Mouse (Mus musculus): ENCODE results near the gene Pitpnc1. TPM values are rescaled to one million over a fixed set of nuclear protein-coding genes. Genes with fewer than 3 reads are reported as not detected.

Gene Pitpnc1
- polyA plus RNA-seq, 1 experiment from 2014 or later, result 35.2 TPM

DNA sequence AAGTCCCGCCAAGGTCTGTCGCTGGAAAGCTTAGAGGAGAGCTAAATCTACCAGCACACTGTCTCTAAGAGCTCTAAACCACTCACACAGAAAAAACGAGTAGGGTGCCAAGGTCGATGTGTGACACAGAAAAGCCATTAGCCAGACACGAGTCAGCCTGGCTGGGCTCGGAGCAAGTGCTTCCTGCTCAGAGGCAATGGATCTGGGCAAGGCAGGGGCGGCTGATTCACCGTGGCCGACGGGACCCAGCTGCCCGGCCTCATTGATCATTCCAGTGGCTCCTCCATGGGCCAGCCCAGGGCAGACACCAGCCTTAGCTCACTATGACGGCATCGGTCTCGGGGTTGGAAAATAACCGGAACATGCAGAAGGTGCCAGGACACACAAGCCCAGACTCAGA, 129.2 kb downstream of the Pitpnc1 start:
- no peaks in the 10 kb centered on the region for H3K36me3 ChIP-seq
- H3K4me3 ChIP-seq, result no peak overlapping the region
- ATAC-seq (ENCODE audit: low FRiP score), result peak; percentile 73
- peak overlapping the region; percentile 30; the same call in 1 of the 2 replicates for H3K27ac ChIP-seq
- peaks cover 32% of the 10 kb centered on the region for H3K4me1 ChIP-seq (replicated peaks)
- H3K4me2 ChIP-seq, result 0 out of 2 replicates have a peak overlapping the region, but pooled peaks have one; percentile 6
- peak overlapping the region; percentile 43; the same call in 1 of the 2 replicates for H3K9ac ChIP-seq
- no peaks in the 10 kb centered on the region for H3K27me3 ChIP-seq
- H3K9me3 ChIP-seq, result no peaks in the 10 kb centered on the region
- WGBS, result 27% methylated on average over 15 of the region's 15 CpGs

DNA sequence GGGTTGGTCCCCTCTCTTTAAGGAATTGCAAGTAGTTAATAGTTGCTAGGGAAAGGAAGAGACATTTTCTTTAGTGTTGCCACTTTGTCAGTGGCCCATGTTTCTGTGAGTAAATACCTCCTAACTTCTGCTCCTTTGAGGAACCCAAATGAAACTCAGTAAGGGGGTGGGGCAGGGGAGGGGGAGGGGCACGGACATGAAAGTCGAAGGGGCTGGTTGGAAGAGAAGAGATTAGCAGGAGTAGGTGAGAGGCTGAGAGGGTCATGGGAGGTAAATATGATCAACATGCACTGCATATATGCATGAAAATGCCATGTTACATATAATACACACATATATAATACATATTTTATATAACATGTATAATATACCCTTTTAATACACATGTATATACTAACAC, 129.7 kb downstream of the Pitpnc1 start:
- WGBS, result 28% methylated on average over 2 of the region's 2 CpGs
- Histone ChIP-seq H3K9ac (no peak overlapping the region), H3K4me2 (no peak overlapping the region), H3K27me3 (no peaks in the 10 kb centered on the region), H3K9me3 (no peaks in the 10 kb centered on the region), H3K27ac (no peak overlapping the region), H3K4me1 (replicated peaks) (peaks cover 34% of the 10 kb centered on the region), H3K4me3 (no peak overlapping the region), H3K36me3 (no peaks in the 10 kb centered on the region)
- ATAC-seq (ENCODE audit: low FRiP score), result no peak

DNA sequence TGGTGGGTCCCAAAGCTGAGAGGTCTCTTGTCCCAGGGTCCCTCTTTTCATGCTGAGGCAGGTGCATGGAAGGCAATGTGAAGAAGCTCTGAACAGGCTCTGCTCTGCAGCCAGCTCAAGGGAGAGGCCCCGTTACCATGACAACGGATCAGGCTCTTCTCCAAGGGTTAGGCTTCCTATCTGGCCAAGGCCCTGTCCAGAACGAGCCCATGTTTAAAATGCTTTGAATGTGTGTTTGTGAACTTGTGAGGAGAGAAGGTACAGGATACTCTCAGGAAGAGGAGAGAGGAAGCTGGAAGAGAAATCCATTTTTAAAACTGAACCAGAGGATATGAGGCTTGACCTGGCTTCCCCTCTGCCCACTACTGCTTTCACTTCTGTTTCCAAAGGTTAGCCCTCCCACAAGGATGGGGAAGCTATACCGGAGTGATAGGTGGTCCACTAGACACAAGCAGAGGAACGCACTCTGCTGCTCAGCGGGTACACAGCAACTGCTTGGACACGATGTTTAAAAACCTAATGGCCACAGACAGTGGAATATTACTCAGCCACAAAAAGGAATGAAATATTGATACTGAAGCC, 131.2 kb downstream of the Pitpnc1 start:
- no peak overlapping the region for H3K4me3 ChIP-seq
- H3K36me3 ChIP-seq, result peaks cover 7% of the 10 kb centered on the region; the same call in 1 of the 2 replicates
- 70% methylated on average over 7 of the region's 7 CpGs for WGBS
- no peaks in the 10 kb centered on the region for H3K27me3 ChIP-seq
- H3K27ac ChIP-seq, result no peak overlapping the region
- peaks cover 37% of the 10 kb centered on the region for H3K4me1 ChIP-seq (replicated peaks)
- no peaks in the 10 kb centered on the region for H3K9me3 ChIP-seq
- H3K9ac ChIP-seq, result no peak overlapping the region
- no peak for ATAC-seq (ENCODE audit: low FRiP score)
- no peak overlapping the region for H3K4me2 ChIP-seq

DNA sequence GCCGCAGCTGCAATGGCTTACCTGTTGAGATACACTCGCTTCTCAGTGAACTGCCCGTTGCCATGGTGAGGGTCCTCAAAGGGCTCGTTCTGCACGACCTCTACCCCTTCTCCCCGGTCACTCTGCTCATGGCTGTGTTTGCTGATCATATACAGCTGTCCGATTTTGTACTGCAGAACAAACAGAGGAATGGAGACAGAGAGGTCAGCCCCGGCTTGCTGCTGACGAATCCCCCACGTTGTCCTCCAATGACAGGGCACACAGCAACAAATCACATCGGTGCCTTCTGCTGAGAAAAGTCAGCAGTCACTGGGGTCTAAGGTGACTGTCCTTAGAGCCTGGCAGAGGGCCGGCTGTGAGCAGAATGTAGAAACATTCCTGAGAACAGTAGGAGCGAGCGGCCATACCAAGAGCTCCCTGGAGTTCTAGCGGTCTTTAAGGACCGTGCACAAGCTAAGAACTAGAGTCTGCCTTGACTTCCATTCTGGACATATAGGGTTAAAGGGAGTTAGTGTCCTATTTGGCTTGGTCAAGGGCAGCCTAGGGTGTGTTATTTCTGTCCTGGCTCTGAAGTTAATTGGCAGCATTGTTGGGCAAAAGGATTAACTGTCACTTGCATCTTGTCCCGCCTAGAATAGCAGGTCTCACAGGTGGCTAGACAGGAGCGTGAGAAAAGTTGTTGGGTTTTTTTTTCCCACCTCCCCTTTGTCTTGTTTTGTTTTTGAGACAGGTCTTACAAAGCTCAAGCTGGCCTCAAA, 132.9 kb downstream of the Pitpnc1 start:
- ATAC-seq (ENCODE audit: low FRiP score), result no peak
- 0 out of 2 replicates have a peak overlapping the region, but pooled peaks have one; percentile 4 for H3K27ac ChIP-seq
- WGBS, result 42% methylated on average over 18 of the region's 18 CpGs

GRCm38 (mm10) chr11:107335756-107336155, 134.7 kb downstream of the Pitpnc1 start:
- no peak overlapping the region for H3K9ac ChIP-seq
- no peak for ATAC-seq (ENCODE audit: low FRiP score)
- WGBS, result 74% methylated on average over 11 of the region's 11 CpGs
- peaks cover 9% of the 10 kb centered on the region; the same call in 1 of the 2 replicates for H3K36me3 ChIP-seq
- peaks cover 29% of the 10 kb centered on the region for H3K4me1 ChIP-seq (replicated peaks)
- no peaks in the 10 kb centered on the region for H3K27me3 ChIP-seq
- no peak overlapping the region for H3K4me3 ChIP-seq
- no peaks in the 10 kb centered on the region for H3K9me3 ChIP-seq
- H3K27ac ChIP-seq, result 0 out of 2 replicates have a peak overlapping the region, but pooled peaks have one; percentile 2
- H3K4me2 ChIP-seq, result no peak overlapping the region

More for the DNA sequence above, 132.9 kb downstream of the Pitpnc1 start:
- Histone ChIP-seq H3K9me3 (no peaks in the 10 kb centered on the region), H3K4me3 (no peak overlapping the region), H3K36me3 (peaks cover 9% of the 10 kb centered on the region; the same call in 1 of the 2 replicates), H3K27me3 (no peaks in the 10 kb centered on the region), H3K9ac (no peak overlapping the region), H3K4me1 (replicated peaks) (peaks cover 37% of the 10 kb centered on the region), H3K4me2 (0 out of 2 replicates have a peak overlapping the region, but pooled peaks have one; percentile 10)

- Histone ChIP-seq H3K4me3 (no peak overlapping the region), H3K27ac (no peak overlapping the region), H3K9ac (no peak overlapping the region), H3K4me1 (replicated peaks) (peaks cover 29% of the 10 kb centered on the region), H3K36me3 (peaks cover 9% of the 10 kb centered on the region; the same call in 1 of the 2 replicates), H3K9me3 (no peaks in the 10 kb centered on the region), H3K27me3 (no peaks in the 10 kb centered on the region), H3K4me2 (no peak overlapping the region)
- WGBS, result 83% methylated on average over 15 of the region's 15 CpGs
- ATAC-seq (ENCODE audit: low FRiP score), result no peak
Measured at GRCm38 (mm10) chr11:107334849-107335484, 135.5 kb downstream of the Pitpnc1 start.

DNA sequence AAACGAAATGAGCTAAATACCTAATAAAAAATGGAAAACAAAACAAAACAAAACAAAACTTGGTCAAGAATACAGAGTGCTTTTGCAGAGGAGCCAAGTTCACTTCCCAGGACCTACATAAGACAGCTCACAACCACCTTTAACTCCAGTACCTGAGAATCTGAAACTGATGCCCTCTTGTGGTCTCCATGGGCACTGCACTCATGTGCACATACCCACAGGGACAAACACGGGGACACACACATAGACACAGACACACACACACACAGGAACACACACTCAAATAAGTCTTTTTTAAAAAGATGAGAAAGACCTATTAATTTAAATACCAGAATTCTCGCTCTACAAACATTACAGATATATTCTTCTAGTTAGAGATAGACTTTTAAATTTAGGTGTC, 137.6 kb downstream of the Pitpnc1 start:
- no peak overlapping the region for H3K27ac ChIP-seq
- WGBS, result 96% methylated on average over 3 of the region's 3 CpGs
- ATAC-seq (ENCODE audit: low FRiP score), result no peak

GRCm38 (mm10) chr11:107332332-107332731, 138.2 kb downstream of the Pitpnc1 start:
- Histone ChIP-seq H3K27me3 (no peaks in the 10 kb centered on the region), H3K4me2 (no peak overlapping the region), H3K4me1 (replicated peaks) (peaks cover 10% of the 10 kb centered on the region), H3K9me3 (no peaks in the 10 kb centered on the region), H3K9ac (no peak overlapping the region), H3K27ac (no peak overlapping the region), H3K36me3 (peaks cover 9% of the 10 kb centered on the region; the same call in 1 of the 2 replicates), H3K4me3 (no peak overlapping the region)
- no peak for ATAC-seq (ENCODE audit: low FRiP score)
- 97% methylated on average over 13 of the region's 13 CpGs for WGBS

More for the DNA sequence above, 137.6 kb downstream of the Pitpnc1 start:
- Histone ChIP-seq H3K9ac (no peak overlapping the region), H3K4me2 (no peak overlapping the region), H3K9me3 (no peaks in the 10 kb centered on the region), H3K4me3 (no peak overlapping the region), H3K36me3 (peaks cover 9% of the 10 kb centered on the region; the same call in 1 of the 2 replicates), H3K4me1 (replicated peaks) (peaks cover 16% of the 10 kb centered on the region), H3K27me3 (no peaks in the 10 kb centered on the region)

GRCm38 (mm10) chr11:107331425-107331824, 139.1 kb downstream of the Pitpnc1 start:
- H3K27me3 ChIP-seq, result no peaks in the 10 kb centered on the region
- H3K4me3 ChIP-seq, result no peak overlapping the region
- no peak overlapping the region for H3K4me2 ChIP-seq
- ATAC-seq (ENCODE audit: low FRiP score), result no peak
- H3K27ac ChIP-seq, result no peak overlapping the region
- 90% methylated on average over 2 of the region's 2 CpGs for WGBS
- no peak overlapping the region for H3K9ac ChIP-seq
- peaks cover 9% of the 10 kb centered on the region; the same call in 1 of the 2 replicates for H3K36me3 ChIP-seq
- H3K4me1 ChIP-seq (replicated peaks), result peaks cover 6% of the 10 kb centered on the region; the same call in 1 of the 2 replicates
- no peaks in the 10 kb centered on the region for H3K9me3 ChIP-seq

DNA sequence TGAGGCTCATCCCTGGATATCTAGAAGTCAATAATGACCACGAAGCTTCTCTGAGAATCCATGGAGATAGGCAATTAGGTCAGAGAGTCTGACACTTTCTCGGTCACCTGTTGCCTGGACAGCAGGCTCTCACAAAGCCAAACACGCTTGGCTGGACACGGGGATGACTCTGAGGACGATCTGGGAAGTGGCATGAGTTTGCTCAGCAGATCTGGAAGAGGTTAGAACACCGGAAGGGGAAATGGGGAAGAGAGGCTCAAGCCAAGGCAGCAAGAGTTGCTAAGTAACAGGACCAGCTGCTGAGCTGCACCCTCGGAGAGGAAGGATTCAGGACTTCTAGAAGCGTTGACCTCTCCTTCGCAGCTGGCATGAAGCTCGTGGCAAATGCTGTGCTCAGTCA, 143.2 kb downstream of the Pitpnc1 start:
- Histone ChIP-seq H3K27me3 (no peaks in the 10 kb centered on the region), H3K27ac (no peak overlapping the region), H3K4me1 (replicated peaks) (peaks cover 13% of the 10 kb centered on the region), H3K4me2 (no peak overlapping the region), H3K9ac (no peak overlapping the region), H3K4me3 (no peak overlapping the region), H3K9me3 (no peaks in the 10 kb centered on the region), H3K36me3 (peaks cover 2% of the 10 kb centered on the region; the same call in 1 of the 2 replicates)
- WGBS, result 76% methylated on average over 10 of the region's 10 CpGs
- ATAC-seq (ENCODE audit: low FRiP score), result no peak

DNA sequence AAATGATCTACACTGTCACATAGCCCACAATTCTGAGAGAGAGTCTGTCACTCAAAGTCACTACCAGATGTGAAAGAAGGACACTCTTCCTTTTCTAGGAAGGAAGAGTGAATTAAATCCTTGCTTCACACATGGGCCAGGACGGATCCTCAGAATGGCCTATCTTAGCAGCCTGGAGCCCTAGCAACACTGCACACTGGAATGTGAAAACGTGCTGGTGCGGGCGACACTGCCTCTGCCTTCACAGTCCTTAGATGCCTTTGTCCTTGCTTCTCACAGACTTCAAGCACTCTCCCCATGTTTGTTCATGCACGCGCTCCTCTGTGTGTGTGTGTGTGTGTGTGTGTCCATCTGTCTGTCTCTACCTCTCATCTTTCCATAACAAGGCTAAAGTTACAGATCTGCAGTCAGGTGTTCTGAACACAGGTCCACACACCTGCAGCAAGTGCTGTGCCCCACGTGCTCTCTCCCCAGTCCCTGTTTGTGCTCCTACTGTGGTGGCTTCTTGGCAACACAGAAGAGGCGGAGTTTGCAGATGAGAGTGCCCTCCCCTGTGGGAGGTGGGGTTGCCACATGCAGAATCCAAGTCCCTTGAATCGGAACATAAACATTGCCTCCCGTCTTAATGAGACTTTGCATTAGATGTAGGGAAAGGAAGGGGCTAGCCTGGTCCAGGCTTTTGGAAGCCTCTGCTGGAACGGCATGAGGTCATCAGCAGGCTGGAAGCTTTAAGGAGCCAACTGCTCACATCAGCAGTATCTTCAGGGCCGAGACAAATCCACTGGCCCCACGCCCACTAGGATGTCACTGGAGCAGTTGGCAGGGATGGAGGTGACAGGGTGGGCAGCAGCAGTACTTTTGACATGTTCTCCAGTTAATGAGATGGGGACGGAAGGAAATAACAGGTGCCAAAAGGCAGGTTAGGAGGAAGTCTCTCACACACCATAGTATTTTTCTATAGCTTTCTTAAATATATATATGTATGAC, 144.5 kb downstream of the Pitpnc1 start:
- Histone ChIP-seq H3K4me2 (no peak overlapping the region), H3K4me3 (no peak overlapping the region), H3K4me1 (replicated peaks) (peaks cover 13% of the 10 kb centered on the region), H3K9ac (no peak overlapping the region), H3K27ac (peak overlapping the region; percentile 67), H3K9me3 (no peaks in the 10 kb centered on the region), H3K27me3 (no peaks in the 10 kb centered on the region), H3K36me3 (peaks cover 6% of the 10 kb centered on the region; the same call in 1 of the 2 replicates)
- ATAC-seq (ENCODE audit: low FRiP score), result peak; percentile 59
- 32% methylated on average over 14 of the region's 14 CpGs for WGBS
